ENCODE assay signal across 8 mouse cellular contexts in genomic region chr6:120356951-120357945, GRCm38 (mm10). TPM values are rescaled to one million over a fixed set of nuclear protein-coding genes. Genes with fewer than 3 reads are reported as not detected.
DNase-seq lines count a peak whose midpoint lies in the region; ATAC-seq lines count a peak whose summit lies in the region.

No protein-coding gene starts in this region.

- H3K9ac ChIP-seq in hindbrain, embryonic 14.5 days: peak overlapping the region; percentile 57

- peak; percentile 99 for DNase-seq in R1 (ENCODE audit: low read depth, low spot score)
- peak; percentile 80 to 87 for DNase-seq in cerebellum, postnatal 25 days
- DNase-seq in frontal cortex, postnatal 25 days (ENCODE audit: low spot score in 2 of 2): peak; percentile 53 to 74
- DNase-seq in hindbrain, embryonic 14.5 days (ENCODE audit: low spot score): peak; percentile 91
- DNase-seq in layer of hippocampus, postnatal 36 days: peak; percentile 83 to 84
- DNase-seq in lung, postnatal 36 days: peak; percentile 94
- DNase-seq in retina, postnatal 1 day: peak; percentile 96
- DNase-seq in urinary bladder, adult 18-20 months (ENCODE audit: low spot score in 2 of 2): peak; percentile 54 to 80

- H3K9me3 ChIP-seq in hindbrain, embryonic 14.5 days (ENCODE audit: control insufficient read depth, low read length): no peaks in the 10 kb centered on the region

- H3K4me2 ChIP-seq in hindbrain, embryonic 14.5 days (replicated peaks): peak overlapping the region; percentile 80

- peak overlapping the region; percentile 43 for H3K4me3 ChIP-seq in hindbrain, embryonic 14.5 days (replicated peaks; ENCODE audit: low read length)

- 2% methylated on average over 31 of the region's 31 CpGs for WGBS in hindbrain, embryonic 14.5 days

- ATAC-seq in hindbrain, embryonic 14.5 days (ENCODE audit: low FRiP score): peak; percentile 95

- peaks cover 3% of the 10 kb centered on the region; the same call in 1 of the 2 replicates for H3K36me3 ChIP-seq in hindbrain, embryonic 14.5 days (replicated peaks; ENCODE audit: control insufficient read depth, insufficient read depth)

- H3K27me3 ChIP-seq in hindbrain, embryonic 14.5 days (ENCODE audit: control insufficient read depth, insufficient read depth, low read length): no peaks in the 10 kb centered on the region

- peaks cover 7% of the 10 kb centered on the region for H3K4me1 ChIP-seq in hindbrain, embryonic 14.5 days (replicated peaks; ENCODE audit: control insufficient read depth, insufficient read depth, low read length)

- peak overlapping the region; percentile 28; the same call in 1 of the 2 replicates for H3K27ac ChIP-seq in hindbrain, embryonic 14.5 days

RNA-seq across cellular contexts. Expression of gene Kdm5a, which starts 6.7 kb away (rescaled TPM):
- polyA plus RNA-seq in hindbrain, embryonic 14.5 days (2014; fragmentation: Nextera tagmentation; extraction: Ambion mirVana): 35.4 and 37.0 TPM in 2 replicates
- total RNA-seq in layer of hippocampus, postnatal 36 days (2021): 10 to 100 TPM; 41.4 to 44.0 TPM

RNA-seq across cellular contexts. Expression of gene Ccdc77, which starts 6.9 kb away (rescaled TPM):
- polyA plus RNA-seq in hindbrain, embryonic 14.5 days (2014; fragmentation: Nextera tagmentation; extraction: Ambion mirVana): 11.6 and 11.8 TPM in 2 replicates
- total RNA-seq in layer of hippocampus, postnatal 36 days (2021): 1 to 10 TPM; 5.6 to 9.6 TPM

Comparison
In these comparisons a context has a peak if more than half of its experiments do, and no peak if none do; other contexts are left out.
1. Peak in every context shown above with its lines: DNase-seq, ATAC-seq, H3K4me3 ChIP-seq and H3K27ac ChIP-seq.